9 mouse cellular contexts compared by ENCODE assay signal in genomic region chr8:44980030-44980429, GRCm38 (mm10). TPM values are rescaled to one million over a fixed set of nuclear protein-coding genes. Genes with fewer than 3 reads are reported as not detected.
A peak's percentile ranks its signal among the peaks of the same experiment; 100 is the strongest.
DNase-seq lines count a peak whose midpoint lies in the region; ATAC-seq lines count a peak whose summit lies in the region.
"Had no signal": no experiment of that assay in that cellular context is flagged by ENCODE, and none has a peak within 500 bp of the region (broad histone marks: within the 10 kb centered on the region; RNA-seq: fewer than 3 reads in every experiment).

No protein-coding gene starts in this region.

- H3K4me3 ChIP-seq in hindbrain, embryonic 13.5 days: no peak overlapping the region
- no peak overlapping the region for H3K4me3 ChIP-seq in midbrain, embryonic 12.5 days
- H3K4me3 ChIP-seq: erythroblast, embryonic 14.5 days had no signal

- 41% methylated on average over 12 of the region's 12 CpGs for WGBS in hindbrain, embryonic 13.5 days
- 48% methylated on average over 12 of the region's 12 CpGs for WGBS in midbrain, embryonic 12.5 days

- peak; percentile 69 for ATAC-seq in hindbrain, embryonic 13.5 days (ENCODE audit: low FRiP score)
- peak; percentile 57 for ATAC-seq in midbrain, embryonic 12.5 days (ENCODE audit: low FRiP score, low read depth)

- H3K4me1 ChIP-seq in hindbrain, embryonic 13.5 days (replicated peaks): peaks cover 14% of the 10 kb centered on the region
- H3K4me1 ChIP-seq in midbrain, embryonic 12.5 days: peaks cover 25% of the 10 kb centered on the region; the same call in 1 of the 2 replicates

- H3K9me3 ChIP-seq in hindbrain, embryonic 13.5 days: no peaks in the 10 kb centered on the region
- H3K9me3 ChIP-seq in midbrain, embryonic 12.5 days: no peaks in the 10 kb centered on the region

- H3K9ac ChIP-seq in hindbrain, embryonic 13.5 days: no peak overlapping the region
- no peak overlapping the region for H3K9ac ChIP-seq in midbrain, embryonic 12.5 days (replicated peaks)

- no peak overlapping the region for H3K4me2 ChIP-seq in hindbrain, embryonic 13.5 days
- no peak overlapping the region for H3K4me2 ChIP-seq in midbrain, embryonic 12.5 days (replicated peaks)

- peak; percentile 80 for DNase-seq in retina, postnatal 1 day
- no peak for DNase-seq in retina, embryonic 14.5 days (ENCODE audit: low spot score)
- DNase-seq in gastrocnemius, adult 18-20 months (ENCODE audit: low spot score): peak; percentile 30
- DNase-seq in layer of hippocampus, postnatal 36 days: peak; percentile 38 to 52
- DNase-seq in testis, postnatal 14 days (ENCODE audit: low spot score): peak; percentile 78
- DNase-seq in thymus, postnatal 10 days (ENCODE audit: low spot score in 2 of 2): no peak

- H3K36me3 ChIP-seq in hindbrain, embryonic 13.5 days: no peaks in the 10 kb centered on the region
- H3K36me3 ChIP-seq in midbrain, embryonic 12.5 days: no peaks in the 10 kb centered on the region

- H3K27ac ChIP-seq in hindbrain, embryonic 13.5 days: peak overlapping the region; percentile 64; the same call in 1 of the 2 replicates
- peak overlapping the region; percentile 30; the same call in 1 of the 2 replicates for H3K27ac ChIP-seq in midbrain, embryonic 12.5 days (replicated peaks)

- no peaks in the 10 kb centered on the region for H3K27me3 ChIP-seq in hindbrain, embryonic 13.5 days
- no peaks in the 10 kb centered on the region; the same call in none of the 2 replicates for H3K27me3 ChIP-seq in midbrain, embryonic 12.5 days

RNA-seq across cellular contexts. Expression of gene Fat1, which starts 44.8 kb away (rescaled TPM):
- total RNA-seq in gastrocnemius, adult 18-20 months (2021): 1 to 10 TPM; 2.1 to 2.7 TPM
- 12.7 and 13.9 TPM in 2 replicates for polyA plus RNA-seq in hindbrain, embryonic 13.5 days (2015; fragmentation: Nextera tagmentation; extraction: Ambion mirVana)
- 10 to 100 TPM; 21.6 to 27.6 TPM for total RNA-seq in layer of hippocampus, postnatal 36 days (2021)
- 18.5 and 18.9 TPM in 2 replicates for polyA plus RNA-seq in midbrain, embryonic 12.5 days (2016; fragmentation: Nextera tagmentation; extraction: Ambion mirVana)

Comparison
In these comparisons a context has a peak if more than half of its experiments do, and no peak if none do; other contexts are left out.
1. DNase-seq: peak in retina, postnatal 1 day (single experiment), gastrocnemius, adult 18-20 months (single experiment), layer of hippocampus, postnatal 36 days (2 of 2) and testis, postnatal 14 days (single experiment); none in retina, embryonic 14.5 days (single experiment) and thymus, postnatal 10 days (0 of 2).
2. RNA of gene Fat1, which starts 44.8 kb away (total RNA-seq): 21.6 to 27.6 TPM in layer of hippocampus, postnatal 36 days; 2.1 to 2.7 TPM in gastrocnemius, adult 18-20 months; every median in the first group is over 4 times any median in the second.